Mouse (Mus musculus) inflammation-experienced regulatory T-cells, adult 16 weeks (primary cell): ENCODE results near the gene Tipin. TPM values are rescaled to one million over a fixed set of nuclear protein-coding genes. Genes with fewer than 3 reads are reported as not detected.

Source experiments
- polyA plus RNA-seq: library from polyadenylated mRNA; unstranded; fragments of 100-300 nt; shearing (Covaris generic); gene quantifications from one replicate; pipeline ENCODE4 v1.2.1, GENCODE M21; 2017

Tipin gene
- 49.4 TPM for polyA plus RNA-seq

DNA sequence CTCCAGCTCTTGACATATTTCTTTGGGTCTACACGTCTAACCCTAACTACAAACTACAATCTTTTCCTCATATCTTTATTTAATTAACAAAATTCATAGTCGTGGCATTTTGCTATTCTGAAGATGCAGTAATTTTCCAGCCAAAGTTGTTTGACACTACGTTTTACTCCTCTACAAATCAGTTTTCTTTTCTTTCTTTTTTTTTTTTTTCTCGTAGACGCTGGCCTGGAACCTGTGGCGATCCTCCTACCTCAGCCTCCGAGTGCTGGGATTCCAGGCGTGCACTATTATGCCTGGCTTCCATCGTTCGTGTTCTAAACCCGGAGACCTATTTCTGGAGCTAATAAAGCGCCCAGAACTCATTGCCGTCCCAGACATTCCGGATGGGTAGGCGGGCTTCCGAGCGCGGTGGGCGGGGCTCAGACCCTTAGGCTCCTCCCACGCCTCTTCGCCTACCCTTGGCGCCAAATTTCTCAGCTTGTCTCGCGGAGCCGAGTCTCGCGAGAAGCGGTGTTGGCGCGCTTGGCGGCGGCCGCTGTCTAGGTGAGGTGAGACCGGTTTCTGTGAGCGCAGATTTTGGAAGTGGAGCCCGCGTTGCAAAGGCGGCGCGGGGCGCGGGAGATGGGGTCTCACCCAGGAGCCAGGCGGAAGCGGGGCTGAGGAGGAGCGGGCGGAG, at the start of gene Tipin:
Gene Tipin (plus strand): TSS at position 477 of the 676 bp plus-strand sequence.

DNA sequence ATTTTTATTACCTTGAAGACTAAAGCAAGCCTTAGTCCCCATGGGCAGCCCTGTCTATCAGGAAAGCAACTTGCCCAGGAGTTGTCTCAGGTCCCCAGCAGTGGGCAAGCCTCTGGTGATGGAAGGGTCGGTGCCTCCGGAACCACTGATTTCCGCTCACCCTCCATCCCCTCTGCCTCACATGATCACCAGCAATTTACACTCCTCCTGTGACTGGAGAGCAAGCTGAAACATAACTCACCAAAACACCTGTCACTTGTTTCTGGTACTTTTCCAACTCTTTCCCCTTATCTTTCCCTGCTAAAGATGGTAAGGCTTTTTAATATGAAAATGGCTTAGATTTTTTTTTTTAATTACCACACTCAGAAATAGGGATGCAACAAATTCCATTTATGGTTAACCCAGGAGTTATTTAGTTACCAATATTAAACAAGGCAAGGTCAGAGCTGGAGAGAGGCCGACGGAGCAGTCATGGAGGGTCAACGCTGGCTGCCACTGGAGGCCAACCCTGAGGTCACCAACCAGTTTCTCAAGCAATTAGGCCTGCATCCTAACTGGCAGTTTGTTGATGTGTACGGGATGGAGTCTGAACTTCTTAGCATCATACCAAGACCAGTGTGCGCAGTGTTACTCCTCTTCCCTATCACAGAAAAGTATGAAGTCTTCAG, 46.5 kb upstream of the Tipin start, which contains the start of gene Uchl4:
Gene Uchl4 (plus strand): TSS at position 434 of the 668 bp plus-strand sequence.

DNA sequence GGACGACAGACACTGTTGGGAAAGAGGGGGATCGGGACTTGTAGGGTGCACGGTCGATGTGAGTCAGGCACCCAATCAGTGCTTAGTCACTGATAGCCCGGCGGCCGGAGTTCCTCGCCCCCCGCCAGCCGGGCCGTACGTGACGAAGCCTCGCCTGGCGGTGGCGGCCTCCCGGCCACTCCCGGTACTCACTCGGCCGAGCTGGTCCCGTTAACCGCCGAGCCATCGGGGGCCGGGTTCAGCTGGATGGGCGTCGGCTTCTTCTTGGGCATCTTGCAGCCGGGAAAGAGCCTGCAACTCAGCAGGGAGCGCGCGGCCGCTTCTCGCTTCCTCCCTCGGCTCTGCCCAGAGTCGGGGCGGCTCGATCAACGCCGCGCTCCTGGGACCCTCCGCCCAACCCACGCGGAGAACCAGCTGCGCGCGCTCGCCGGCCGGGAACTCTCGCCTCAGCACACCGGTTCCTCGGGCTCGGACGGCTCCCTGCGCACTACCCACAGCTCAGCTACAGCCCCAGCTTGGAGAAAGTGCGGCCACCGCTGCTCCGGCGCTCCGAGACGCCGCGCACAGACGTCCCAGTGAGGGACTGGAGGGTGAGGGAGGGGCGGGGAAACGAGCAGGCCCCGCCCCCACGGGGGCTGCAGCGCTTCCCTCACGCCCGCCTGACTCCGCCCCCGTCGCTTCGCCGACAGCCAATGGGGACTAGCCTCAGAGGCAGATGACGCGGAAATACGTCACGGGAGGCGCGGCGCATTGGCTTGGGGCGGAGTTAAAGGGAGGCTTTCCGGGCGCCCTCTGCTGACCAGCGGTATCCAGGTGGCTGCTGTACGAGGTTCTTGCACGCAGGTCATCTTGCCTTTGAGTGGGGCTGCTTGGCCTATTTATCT, 28.1 kb upstream of the Tipin start, which contains the start of gene Map2k1:
Gene Map2k1 (minus strand): TSS at position 611 of the 884 bp plus-strand sequence.

DNA sequence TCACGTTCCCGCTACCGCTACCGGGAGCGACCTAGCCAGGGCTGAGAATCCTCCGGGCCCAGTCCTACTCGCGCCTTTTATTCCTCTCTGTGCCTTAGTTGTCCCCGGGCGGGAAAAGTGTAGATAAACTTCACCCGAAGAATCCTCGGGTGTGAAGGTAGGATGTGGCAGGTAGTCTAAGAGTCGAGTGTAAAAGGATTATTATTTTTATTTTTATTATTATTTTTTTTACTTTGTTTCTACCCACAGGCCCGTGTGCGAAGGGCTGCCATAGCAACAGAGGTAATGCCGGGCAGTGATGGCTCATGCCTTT, 59.8 kb downstream of the Tipin start, which contains the start of gene Dis3l:
Gene Dis3l (minus strand): TSS at position 35 of the 313 bp plus-strand sequence.

Other genes starting within 250 kb of the Tipin start
- gene Lctl, start 164.4 kb upstream of the Tipin start, polyA plus RNA-seq = not detected
- 6.5 TPM for gene Zwilch, start 108.5 kb upstream of the Tipin start, polyA plus RNA-seq
- gene Rpl4, start 108.2 kb upstream of the Tipin start, polyA plus RNA-seq = 1,466 TPM
- 65.2 TPM for gene Snapc5, start 102.3 kb upstream of the Tipin start, polyA plus RNA-seq
- gene Uchl4, start 46.4 kb upstream of the Tipin start, polyA plus RNA-seq = 11.8 TPM
- 85.7 TPM for gene Map2k1, start 27.9 kb upstream of the Tipin start, polyA plus RNA-seq
- gene Dis3l, start 59.7 kb downstream of the Tipin start, polyA plus RNA-seq = 21.8 TPM
- gene Megf11, start 104.0 kb downstream of the Tipin start, polyA plus RNA-seq = 0.51 TPM